In genomic region chr16:20549161-20549560, GRCm38 (mm10) we compare ENCODE assay signal across 9 mouse cellular contexts. TPM values are rescaled to one million over a fixed set of nuclear protein-coding genes. Genes with fewer than 3 reads are reported as not detected.
DNase-seq lines count a peak whose midpoint lies in the region; ATAC-seq and TF ChIP-seq lines count a peak whose summit lies in the region.
"Had no signal": no experiment of that assay in that cellular context is flagged by ENCODE, and none has a peak within 500 bp of the region (broad histone marks: within the 10 kb centered on the region; RNA-seq: fewer than 3 reads in every experiment).

No protein-coding gene starts in this region.

- no peaks in the 10 kb centered on the region for H3K9me3 ChIP-seq in heart, embryonic 11.5 days (replicated peaks; ENCODE audit: control insufficient read depth, low read length)
- H3K9me3 ChIP-seq in ES-Bruce4 (replicated peaks; ENCODE audit: control insufficient read depth, insufficient read depth, low read length, poor library complexity, severe bottlenecking): no peaks in the 10 kb centered on the region
- no peaks in the 10 kb centered on the region for H3K9me3 ChIP-seq in forebrain, postnatal 0 days (ENCODE audit: low read length)
- H3K9me3 ChIP-seq in liver, embryonic 16.5 days (replicated peaks; ENCODE audit: control insufficient read depth, low read length): no peaks in the 10 kb centered on the region

- peak overlapping the region; percentile 91 for H3K4me2 ChIP-seq in heart, embryonic 11.5 days
- peak overlapping the region; percentile 91 for H3K4me2 ChIP-seq in forebrain, postnatal 0 days (ENCODE audit: low read depth)
- H3K4me2 ChIP-seq in liver, embryonic 16.5 days (ENCODE audit: low read depth, low read length): peak overlapping the region; percentile 86

- WGBS in heart, embryonic 11.5 days (ENCODE audit: insufficient replicate concordance): 48% methylated on average over 9 of the region's 9 CpGs
- 49% methylated on average over 9 of the region's 9 CpGs for WGBS in forebrain, postnatal 0 days
- 46% methylated on average over 9 of the region's 9 CpGs for WGBS in liver, embryonic 16.5 days (ENCODE audit: insufficient replicate concordance)

- intact Hi-C loops in heart, postnatal 25 days (cut with DNase I): loop anchor here (5.0 kb wide), 2 partner anchors 52 to 93 kb away; partner anchors contain the start of gene Eif2b5

- H3K4me3 ChIP-seq in heart, embryonic 11.5 days (ENCODE audit: low read depth, low read length): peak overlapping the region; percentile 86
- peak overlapping the region; percentile 84 for H3K4me3 ChIP-seq in ES-Bruce4 (ENCODE audit: low read depth, low read length)
- peak overlapping the region; percentile 92 for H3K4me3 ChIP-seq in forebrain, postnatal 0 days (ENCODE audit: low read depth, low read length)
- peak overlapping the region; percentile 87 for H3K4me3 ChIP-seq in liver, embryonic 16.5 days (ENCODE audit: low read depth, low read length)

- no peak for TF ChIP-seq POLR2A in ES-Bruce4 (IDR thresholded peaks at IDR 0.05; ENCODE audit: insufficient read depth, low read length)

- H3K27me3 ChIP-seq in heart, embryonic 11.5 days (ENCODE audit: control insufficient read depth, insufficient read depth, low read length): no peaks in the 10 kb centered on the region
- H3K27me3 ChIP-seq in ES-Bruce4 (ENCODE audit: control insufficient read depth, insufficient read depth, low read length, poor library complexity, severe bottlenecking): no peaks in the 10 kb centered on the region
- H3K27me3 ChIP-seq in forebrain, postnatal 0 days (ENCODE audit: insufficient read depth, low read length): no peaks in the 10 kb centered on the region
- H3K27me3 ChIP-seq in liver, embryonic 16.5 days (ENCODE audit: control insufficient read depth, insufficient read depth, low read depth, low read length): no peaks in the 10 kb centered on the region

- DNase-seq in heart, postnatal 25 days (ENCODE audit: low spot score): no peak
- no peak for DNase-seq in forebrain, postnatal 0 days
- DNase-seq in right cerebral cortex, adult 2 months (ENCODE audit: low spot score in 2 of 2): no peak
- no peak for DNase-seq in right cerebral cortex, postnatal 14 days

- H3K36me3 ChIP-seq in heart, embryonic 11.5 days (ENCODE audit: control insufficient read depth, insufficient read depth, low read length): peaks cover 33% of the 10 kb centered on the region
- H3K36me3 ChIP-seq in ES-Bruce4 (ENCODE audit: control insufficient read depth, insufficient read depth, low read length, poor library complexity, severe bottlenecking): peaks cover 28% of the 10 kb centered on the region
- peaks cover 54% of the 10 kb centered on the region for H3K36me3 ChIP-seq in forebrain, postnatal 0 days (ENCODE audit: insufficient read depth)
- peaks cover 31% of the 10 kb centered on the region for H3K36me3 ChIP-seq in liver, embryonic 16.5 days (ENCODE audit: control insufficient read depth, insufficient read depth)

- no peak overlapping the region for H3K27ac ChIP-seq in heart, embryonic 11.5 days (ENCODE audit: low read depth, low read length)
- H3K27ac ChIP-seq in ES-Bruce4 (ENCODE audit: insufficient read depth, low read length): no peak overlapping the region
- H3K27ac ChIP-seq in forebrain, postnatal 0 days (ENCODE audit: low read depth, low read length): no peak overlapping the region
- H3K27ac ChIP-seq in liver, embryonic 16.5 days (ENCODE audit: low read length): peak overlapping the region; percentile 72

- TF ChIP-seq CTCF in ES-Bruce4 (IDR thresholded peaks at IDR 0.05; ENCODE audit: low read depth, low read length): no peak
- TF ChIP-seq CTCF in forebrain, postnatal 0 days (IDR thresholded peaks at IDR 0.05; ENCODE audit: low read depth): no peak

- no peak for TF ChIP-seq EP300 in ES-Bruce4 (IDR thresholded peaks at IDR 0.05; ENCODE audit: insufficient read depth, low read depth, low read length)

- no peak for ATAC-seq in heart, embryonic 11.5 days (replicated peaks; ENCODE audit: insufficient number of reproducible peaks, low FRiP score, low TSS enrichment)
- ATAC-seq in forebrain, postnatal 0 days: no peak
- ATAC-seq in liver, embryonic 16.5 days (ENCODE audit: low read depth): no peak
- no peak for ATAC-seq in megakaryocyte-erythroid progenitor cell, adult 5-6 weeks (replicated peaks; ENCODE audit: low FRiP score, low TSS enrichment, poor library complexity, severe bottlenecking)

- H3K4me1 ChIP-seq in heart, embryonic 11.5 days (ENCODE audit: control insufficient read depth, insufficient read depth, low read length): peaks cover 15% of the 10 kb centered on the region
- no peaks in the 10 kb centered on the region for H3K4me1 ChIP-seq in ES-Bruce4 (ENCODE audit: control insufficient read depth, insufficient read depth, low read length)
- peaks cover 3% of the 10 kb centered on the region; the same call in 1 of the 2 replicates for H3K4me1 ChIP-seq in forebrain, postnatal 0 days (ENCODE audit: insufficient read depth)
- H3K4me1 ChIP-seq in liver, embryonic 16.5 days (ENCODE audit: control insufficient read depth, low read depth, low read length): peaks cover 21% of the 10 kb centered on the region

- H3K9ac ChIP-seq in heart, embryonic 11.5 days (ENCODE audit: low read depth, low read length): peak overlapping the region; percentile 87
- peak overlapping the region; percentile 57 for H3K9ac ChIP-seq in ES-Bruce4 (ENCODE audit: low read depth, poor library complexity, severe bottlenecking)
- peak overlapping the region; percentile 73 for H3K9ac ChIP-seq in forebrain, postnatal 0 days
- peak overlapping the region; percentile 79 for H3K9ac ChIP-seq in liver, embryonic 16.5 days (ENCODE audit: low read depth, low read length)

RNA-seq across cellular contexts. Expression of gene Abcf3, which starts 0.8 kb away (rescaled TPM):
- polyA plus RNA-seq in heart, embryonic 11.5 days (2014; fragmentation: Nextera tagmentation; extraction: Ambion mirVana): 41.4 and 44.9 TPM in 2 replicates
- 10 to 100 TPM; 64.9 to 69.4 TPM for total RNA-seq in heart, postnatal 25 days (2021)
- 56.2 and 61.0 TPM in 2 replicates for polyA plus RNA-seq in ES-Bruce4 (2011; ENCODE audit: insufficient read depth, insufficient read length, low read depth, missing spikeins)
- 71.7 and 72.7 TPM in 2 replicates for total RNA-seq in forebrain, postnatal 0 days (2014; rRNA removed)
- polyA plus RNA-seq in forebrain, postnatal 0 days (2015; fragmentation: Nextera tagmentation; extraction: Ambion mirVana): 58.0 and 60.3 TPM in 2 replicates
- polyA plus RNA-seq in liver, embryonic 16.5 days (2015; fragmentation: Nextera tagmentation; extraction: Ambion mirVana): 24.6 and 25.8 TPM in 2 replicates
- total RNA-seq in megakaryocyte-erythroid progenitor cell, adult 5-6 weeks (2014; fragmentation: Nextera tagmentation): 42.8 and 60.5 TPM in 2 replicates
- 38.7 and 42.9 TPM in 2 replicates for total RNA-seq in megakaryocyte-erythroid progenitor cell, adult 5-6 weeks (2017)

RNA-seq across cellular contexts. Expression of gene Ap2m1, which starts 13.9 kb away (rescaled TPM):
- polyA plus RNA-seq in heart, embryonic 11.5 days (2014; fragmentation: Nextera tagmentation; extraction: Ambion mirVana): 490 and 502 TPM in 2 replicates
- total RNA-seq in heart, postnatal 25 days (2021): 100 to 1,000 TPM; 201 to 215 TPM
- 282 and 298 TPM in 2 replicates for polyA plus RNA-seq in ES-Bruce4 (2011; ENCODE audit: insufficient read depth, insufficient read length, low read depth, missing spikeins)
- total RNA-seq in forebrain, postnatal 0 days (2014; rRNA removed): 958 and 994 TPM in 2 replicates
- 1,434 and 1,486 TPM in 2 replicates for polyA plus RNA-seq in forebrain, postnatal 0 days (2015; fragmentation: Nextera tagmentation; extraction: Ambion mirVana)
- polyA plus RNA-seq in liver, embryonic 16.5 days (2015; fragmentation: Nextera tagmentation; extraction: Ambion mirVana): 388 and 409 TPM in 2 replicates
- total RNA-seq in megakaryocyte-erythroid progenitor cell, adult 5-6 weeks (2014; fragmentation: Nextera tagmentation): 166 and 200 TPM in 2 replicates
- 113 and 150 TPM in 2 replicates for total RNA-seq in megakaryocyte-erythroid progenitor cell, adult 5-6 weeks (2017)

RNA-seq across cellular contexts. Expression of gene Dvl3, which starts 32.4 kb away (rescaled TPM):
- 32.2 and 34.8 TPM in 2 replicates for polyA plus RNA-seq in heart, embryonic 11.5 days (2014; fragmentation: Nextera tagmentation; extraction: Ambion mirVana)
- 10 to 100 TPM; 44.9 to 46.8 TPM for total RNA-seq in heart, postnatal 25 days (2021)
- 37.9 and 38.8 TPM in 2 replicates for polyA plus RNA-seq in ES-Bruce4 (2011; ENCODE audit: insufficient read depth, insufficient read length, low read depth, missing spikeins)
- 21.1 and 28.6 TPM in 2 replicates for total RNA-seq in forebrain, postnatal 0 days (2014; rRNA removed)
- polyA plus RNA-seq in forebrain, postnatal 0 days (2015; fragmentation: Nextera tagmentation; extraction: Ambion mirVana): 23.9 and 25.8 TPM in 2 replicates
- polyA plus RNA-seq in liver, embryonic 16.5 days (2015; fragmentation: Nextera tagmentation; extraction: Ambion mirVana): 3.7 and 5.3 TPM in 2 replicates
- total RNA-seq in megakaryocyte-erythroid progenitor cell, adult 5-6 weeks (2014; fragmentation: Nextera tagmentation): 27.7 and 32.8 TPM in 2 replicates
- total RNA-seq in megakaryocyte-erythroid progenitor cell, adult 5-6 weeks (2017): 2.7 and 3.3 TPM in 2 replicates

RNA-seq across cellular contexts. Expression of gene Vwa5b2, which starts 40.1 kb away (rescaled TPM):
- 0.08 and 0.20 TPM in 2 replicates for polyA plus RNA-seq in heart, embryonic 11.5 days (2014; fragmentation: Nextera tagmentation; extraction: Ambion mirVana)
- total RNA-seq in heart, postnatal 25 days (2021): under 1 TPM; 0.20 to 0.23 TPM
- polyA plus RNA-seq in ES-Bruce4 (2011; ENCODE audit: insufficient read depth, insufficient read length, low read depth, missing spikeins): 1.2 TPM in 2 replicates
- total RNA-seq in forebrain, postnatal 0 days (2014; rRNA removed): 20.3 and 20.9 TPM in 2 replicates
- 5.9 and 8.7 TPM in 2 replicates for polyA plus RNA-seq in forebrain, postnatal 0 days (2015; fragmentation: Nextera tagmentation; extraction: Ambion mirVana)
- 0.83 and 0.91 TPM in 2 replicates for polyA plus RNA-seq in liver, embryonic 16.5 days (2015; fragmentation: Nextera tagmentation; extraction: Ambion mirVana)
- not detected in 2 replicates for total RNA-seq in megakaryocyte-erythroid progenitor cell, adult 5-6 weeks (2014; fragmentation: Nextera tagmentation)
- total RNA-seq in megakaryocyte-erythroid progenitor cell, adult 5-6 weeks (2017): not detected in 2 replicates
- total RNA-seq: megakaryocyte progenitor cell, adult 5-6 weeks had no signal

RNA-seq across cellular contexts. Expression of gene Eif2b5, which starts 50.5 kb away (rescaled TPM):
- 83.3 and 96.1 TPM in 2 replicates for polyA plus RNA-seq in heart, embryonic 11.5 days (2014; fragmentation: Nextera tagmentation; extraction: Ambion mirVana)
- total RNA-seq in heart, postnatal 25 days (2021): 10 to 100 TPM; 52.4 to 59.1 TPM
- 86.6 and 94.0 TPM in 2 replicates for polyA plus RNA-seq in ES-Bruce4 (2011; ENCODE audit: insufficient read depth, insufficient read length, low read depth, missing spikeins)
- 91.3 and 102 TPM in 2 replicates for total RNA-seq in forebrain, postnatal 0 days (2014; rRNA removed)
- 70.8 and 77.6 TPM in 2 replicates for polyA plus RNA-seq in forebrain, postnatal 0 days (2015; fragmentation: Nextera tagmentation; extraction: Ambion mirVana)
- polyA plus RNA-seq in liver, embryonic 16.5 days (2015; fragmentation: Nextera tagmentation; extraction: Ambion mirVana): 41.0 and 44.0 TPM in 2 replicates
- 80.8 and 82.4 TPM in 2 replicates for total RNA-seq in megakaryocyte-erythroid progenitor cell, adult 5-6 weeks (2014; fragmentation: Nextera tagmentation)
- 108 TPM in 2 replicates for total RNA-seq in megakaryocyte-erythroid progenitor cell, adult 5-6 weeks (2017)
